Mouse (Mus musculus): ENCODE results near the gene Pla2g3.

- TF ChIP-seq CTCF (IDR thresholded peaks at IDR 0.05; ENCODE audit: low read depth, low read length), result no peak
- no peak for TF ChIP-seq POLR2A (IDR thresholded peaks at IDR 0.05; ENCODE audit: extremely low read depth, insufficient read depth, low read length)
These were observed 30.0 kb downstream of the Pla2g3 start for GRCm38 (mm10) chr11:3517846-3518732.

All from liver, adult 2 months (tissue).